Mouse (Mus musculus) B cell, adult 2 months (primary cell): ENCODE results near the gene Rsc1a1.

Experiments
- DNase-seq, 2 experiments: peaks; one replicate each; pipeline ENCODE4 v3.0.0; 2022

Rsc1a1 gene

DNA sequence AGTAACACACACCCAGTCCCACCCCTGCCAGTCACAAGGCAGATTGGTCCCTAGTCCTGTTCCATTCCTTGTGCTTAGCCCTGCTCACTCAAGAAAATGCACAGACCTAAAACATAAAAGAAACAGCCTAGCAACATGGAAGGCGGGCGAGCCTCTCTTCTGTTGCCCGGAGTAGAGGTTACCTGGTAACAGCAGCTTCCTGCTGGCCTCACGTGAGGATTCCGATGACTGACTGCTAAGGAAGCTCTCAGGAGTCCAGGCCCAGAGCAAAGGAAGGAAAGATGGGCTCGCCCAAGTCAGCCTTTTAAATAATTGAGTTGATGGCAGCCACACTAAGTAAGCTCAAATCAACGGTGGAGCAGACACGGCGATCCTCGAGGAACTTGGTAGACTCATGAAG lies 33.5 kb downstream of the Rsc1a1 start:
- no peak for DNase-seq

DNA sequence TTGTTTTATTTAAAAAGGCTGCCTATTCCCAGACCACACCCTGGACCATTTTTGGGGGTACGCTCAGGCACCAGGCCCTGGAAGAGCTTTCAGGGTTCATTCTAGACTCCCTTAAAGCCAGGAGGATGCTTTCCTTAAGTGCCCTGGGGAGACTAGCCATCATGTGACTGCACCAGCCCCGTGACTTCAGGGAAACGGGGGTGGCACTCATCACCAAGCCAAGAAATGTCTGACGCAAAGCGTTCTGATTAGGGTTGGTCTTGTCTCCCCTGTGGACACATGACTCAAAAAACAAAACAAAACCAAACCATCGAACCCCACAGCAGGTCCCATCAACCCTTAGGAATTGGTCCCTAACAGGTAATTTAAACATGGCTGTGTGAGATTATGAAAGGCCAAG lies 34.1 kb downstream of the Rsc1a1 start:
- DNase-seq: no peak

GRCm38 (mm10) chr4:141649244-141649643 lies 36.2 kb downstream of the Rsc1a1 start:
- no peak for DNase-seq

DNA sequence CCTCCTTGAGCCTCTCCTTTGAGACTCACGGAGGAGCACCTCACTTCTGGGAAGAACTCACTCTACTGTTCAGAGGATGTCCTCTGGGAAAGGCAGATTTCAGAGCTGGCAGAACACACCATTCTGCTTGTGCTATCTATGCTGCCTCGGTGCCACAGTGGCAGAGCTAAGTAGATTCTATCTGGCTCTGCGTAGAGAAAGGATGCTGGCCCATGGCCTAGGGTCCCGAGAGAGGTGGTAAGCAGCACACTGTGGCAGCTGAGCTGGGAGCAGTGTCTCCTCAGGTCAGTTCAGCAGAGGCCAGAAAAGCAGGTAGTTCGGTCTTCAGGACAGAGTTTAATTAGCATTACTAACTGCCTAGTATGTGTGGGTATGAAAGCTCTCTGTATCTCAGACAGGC lies 37.1 kb downstream of the Rsc1a1 start:
- DNase-seq: no peak

- DNase-seq: no peak
These were observed 38.2 kb downstream of the Rsc1a1 start for GRCm38 (mm10) chr4:141647187-141647586.

- DNase-seq: no peak
These were observed 39.4 kb downstream of the Rsc1a1 start for GRCm38 (mm10) chr4:141645988-141646387.

GRCm38 (mm10) chr4:141643118-141643855 lies 42.1 kb downstream of the Rsc1a1 start:
- DNase-seq: no peak

DNA sequence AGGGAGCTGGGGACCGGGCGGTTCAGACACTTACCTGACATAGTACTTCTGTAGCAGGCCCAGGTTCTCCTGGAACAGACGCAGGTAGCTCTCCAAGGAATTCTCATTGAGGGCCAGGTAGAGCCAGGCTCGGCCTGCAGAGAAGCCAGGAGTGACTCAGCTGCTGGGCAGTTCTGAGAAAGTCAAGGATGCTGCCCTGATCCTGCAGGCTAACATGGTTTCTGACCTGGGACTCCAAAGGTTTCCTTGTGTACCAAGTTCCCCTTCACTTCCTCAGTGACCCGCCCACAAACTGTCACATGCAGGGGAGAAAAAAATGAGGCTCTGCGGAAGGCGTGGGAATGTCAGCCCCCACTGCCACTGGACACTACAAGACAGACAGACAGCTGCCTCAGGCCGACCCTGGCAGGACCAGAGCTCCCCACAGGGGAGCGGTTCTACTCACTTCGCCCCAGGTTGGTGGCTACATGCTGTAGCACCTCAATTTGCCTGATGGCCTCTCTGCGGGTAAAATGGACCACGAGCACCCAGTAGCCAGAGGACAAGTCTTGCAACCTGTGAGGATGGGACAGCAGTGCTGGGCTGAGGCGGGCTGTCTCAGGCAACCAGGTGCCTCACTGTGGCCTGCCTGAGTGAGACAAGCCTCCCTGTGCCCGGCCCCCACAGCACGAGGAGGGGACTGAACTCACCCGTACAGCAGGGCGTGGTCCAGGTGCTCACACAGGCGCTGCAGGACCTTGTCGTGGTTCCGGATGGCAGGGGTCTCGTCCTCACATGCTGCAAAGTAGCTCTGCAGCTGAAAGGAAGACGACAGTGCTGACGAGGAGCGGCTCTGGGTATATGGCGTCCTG lies 43.2 kb downstream of the Rsc1a1 start:
- no peak for DNase-seq

- DNase-seq: no peak
These were observed 44.0 kb downstream of the Rsc1a1 start for GRCm38 (mm10) chr4:141641353-141641771.

- DNase-seq: no peak
These were observed 45.9 kb downstream of the Rsc1a1 start for GRCm38 (mm10) chr4:141639474-141639873.

DNA sequence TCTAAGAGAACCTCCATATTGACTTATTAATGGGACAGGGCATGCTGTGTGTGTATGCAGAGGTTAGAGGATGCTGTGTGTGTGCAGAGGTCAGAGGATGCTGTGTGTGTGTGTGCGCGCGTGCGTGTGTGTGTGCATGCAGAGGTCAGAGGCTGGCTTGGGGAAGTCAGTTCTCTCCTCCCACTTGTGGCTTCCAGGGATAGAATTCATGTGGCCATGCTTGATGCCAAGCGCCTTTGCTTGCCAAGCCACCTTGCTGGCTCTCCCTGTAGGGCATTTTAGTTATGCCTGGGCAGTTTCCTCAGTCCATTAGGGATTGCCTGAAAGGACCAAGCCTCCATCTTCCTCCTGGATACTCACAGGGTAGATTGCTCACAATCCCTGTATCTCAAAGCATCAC lies 48.7 kb downstream of the Rsc1a1 start:
- DNase-seq: no peak

DNA sequence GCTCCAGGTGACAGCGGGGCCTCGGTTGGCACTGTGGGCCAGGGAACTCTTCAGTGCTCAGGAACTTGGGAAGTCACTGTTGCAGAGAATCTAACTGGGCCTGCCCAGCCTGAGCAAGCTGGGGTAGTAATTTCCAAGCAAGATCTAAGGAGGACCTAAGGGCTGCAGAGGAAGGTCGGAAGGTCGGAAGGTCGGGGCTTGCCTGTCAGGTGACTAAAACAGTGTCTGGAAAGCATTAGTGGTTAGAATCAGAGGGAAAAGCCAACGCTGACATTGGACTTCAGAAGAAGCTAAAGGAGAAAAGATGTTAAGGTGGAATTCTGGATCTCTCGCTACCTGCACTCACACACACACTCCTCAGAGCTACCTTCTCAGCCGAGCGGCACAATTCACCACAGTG lies 49.4 kb downstream of the Rsc1a1 start:
- no peak for DNase-seq
